22 mouse cellular contexts compared by ENCODE assay signal in genomic region chr13:52912495-52912894, GRCm38 (mm10). TPM values are rescaled to one million over a fixed set of nuclear protein-coding genes. Genes with fewer than 3 reads are reported as not detected.
DNase-seq lines count a peak whose midpoint lies in the region; ATAC-seq and TF ChIP-seq lines count a peak whose summit lies in the region.
"Had no signal": no experiment of that assay in that cellular context is flagged by ENCODE, and none has a peak within 500 bp of the region (broad histone marks: within the 10 kb centered on the region; RNA-seq: fewer than 3 reads in every experiment).

No protein-coding gene starts in this region.

- no peaks in the 10 kb centered on the region; the same call in 1 of the 2 replicates for H3K79me2 ChIP-seq in heart, adult 2 months (replicated peaks; ENCODE audit: control insufficient read depth, insufficient read depth, low read length)

- peaks cover 13% of the 10 kb centered on the region for H3K36me3 ChIP-seq in hindbrain, embryonic 12.5 days
- H3K36me3 ChIP-seq in hindbrain, embryonic 16.5 days (ENCODE audit: control insufficient read depth, insufficient read depth, low read length), result no peaks in the 10 kb centered on the region
- no peaks in the 10 kb centered on the region for H3K36me3 ChIP-seq in heart, adult 2 months (ENCODE audit: control insufficient read depth, insufficient read depth, low read length)
- H3K36me3 ChIP-seq: midbrain, embryonic 15.5 days had no signal

- TF ChIP-seq CTCF in heart, adult 2 months (IDR thresholded peaks at IDR 0.05), result no peak

- H3K27me3 ChIP-seq in hindbrain, embryonic 12.5 days, result no peaks in the 10 kb centered on the region
- H3K27me3 ChIP-seq in hindbrain, embryonic 16.5 days (replicated peaks; ENCODE audit: control insufficient read depth, insufficient read depth, low read length), result no peaks in the 10 kb centered on the region
- H3K27me3 ChIP-seq in heart, adult 2 months (ENCODE audit: control insufficient read depth, insufficient read depth, low read length), result no peaks in the 10 kb centered on the region
- H3K27me3 ChIP-seq: heart, embryonic 13.5 days; limb, embryonic 12.5 days; liver, embryonic 12.5 days; megakaryocyte, embryonic 14.5 days; midbrain, embryonic 15.5 days; stomach, embryonic 15.5 days had no signal

- H3K27ac ChIP-seq in hindbrain, embryonic 12.5 days, result no peak overlapping the region
- no peak overlapping the region for H3K27ac ChIP-seq in hindbrain, embryonic 16.5 days (ENCODE audit: low read depth, low read length)
- no peak overlapping the region for H3K27ac ChIP-seq in heart, adult 2 months
- H3K27ac ChIP-seq: forebrain, embryonic 10.5 days; heart, embryonic 13.5 days; limb, embryonic 12.5 days; liver, embryonic 12.5 days; midbrain, embryonic 15.5 days; stomach, embryonic 15.5 days had no signal

- no peaks in the 10 kb centered on the region for H3K9me3 ChIP-seq in hindbrain, embryonic 12.5 days (replicated peaks)
- no peaks in the 10 kb centered on the region for H3K9me3 ChIP-seq in hindbrain, embryonic 16.5 days (ENCODE audit: control insufficient read depth, low read length)
- H3K9me3 ChIP-seq: forebrain, embryonic 10.5 days; heart, embryonic 13.5 days; liver, embryonic 12.5 days; midbrain, embryonic 15.5 days; stomach, embryonic 15.5 days had no signal

- H3K4me2 ChIP-seq in hindbrain, embryonic 12.5 days (replicated peaks), result no peak overlapping the region
- no peak overlapping the region for H3K4me2 ChIP-seq in hindbrain, embryonic 16.5 days (ENCODE audit: low read length)
- H3K4me2 ChIP-seq: heart, embryonic 13.5 days; limb, embryonic 12.5 days; liver, embryonic 12.5 days; midbrain, embryonic 15.5 days; stomach, embryonic 15.5 days had no signal

- ATAC-seq in hindbrain, embryonic 12.5 days (ENCODE audit: low FRiP score), result peak; percentile 35; the same call in 1 of the 2 replicates
- ATAC-seq in hindbrain, embryonic 16.5 days, result no peak
- no peak for ATAC-seq in granulocyte monocyte progenitor cell, adult 5-6 weeks (replicated peaks; ENCODE audit: poor library complexity, severe bottlenecking)
- ATAC-seq: inflammation-experienced regulatory T-cells, adult 6 months; liver, embryonic 12.5 days; midbrain, embryonic 15.5 days had no signal

- no peak for TF ChIP-seq EP300 in heart, adult 2 months (IDR thresholded peaks at IDR 0.05; ENCODE audit: insufficient read depth, low read depth, low read length)

- no peak overlapping the region for H3K4me3 ChIP-seq in hindbrain, embryonic 12.5 days
- no peak overlapping the region for H3K4me3 ChIP-seq in hindbrain, embryonic 16.5 days (ENCODE audit: low read length)
- no peak overlapping the region for H3K4me3 ChIP-seq in heart, adult 2 months
- H3K4me3 ChIP-seq: forebrain, embryonic 10.5 days; heart, embryonic 13.5 days; limb, embryonic 12.5 days; liver, embryonic 12.5 days; megakaryocyte, embryonic 14.5 days; midbrain, embryonic 15.5 days; myocyte; stomach, embryonic 15.5 days had no signal

- H3K9ac ChIP-seq in hindbrain, embryonic 12.5 days, result no peak overlapping the region
- no peak overlapping the region for H3K9ac ChIP-seq in hindbrain, embryonic 16.5 days (ENCODE audit: low read depth, low read length)
- H3K9ac ChIP-seq in heart, adult 2 months (ENCODE audit: low read depth, low read length), result no peak overlapping the region
- H3K9ac ChIP-seq: heart, embryonic 13.5 days; limb, embryonic 12.5 days; liver, embryonic 12.5 days; midbrain, embryonic 15.5 days; stomach, embryonic 15.5 days had no signal

- TF ChIP-seq POLR2A in heart, adult 2 months (IDR thresholded peaks at IDR 0.05; ENCODE audit: insufficient read depth, low read depth, low read length), result no peak

- WGBS in hindbrain, embryonic 12.5 days, result 41% methylated on average over 8 of the region's 8 CpGs
- 58% methylated on average over 8 of the region's 8 CpGs for WGBS in hindbrain, embryonic 16.5 days
- WGBS in heart, adult 2 months, result 85% methylated on average over 8 of the region's 8 CpGs

- DNase-seq in adrenal gland, postnatal 36 days, result peak; percentile 38 to 53
- DNase-seq in embryo, embryonic 10.5 days (ENCODE audit: low spot score), result peak; percentile 48
- peak; percentile 39 for DNase-seq in kidney, postnatal 10 days
- DNase-seq in heart, adult 2 months, result no peak
- DNase-seq in c-Kit-positive CD71-positive TER-119-positive erythroid progenitor cells, embryonic 14.5 days (ENCODE audit: low spot score), result no peak
- DNase-seq: cerebellum, postnatal 10 days; lung, adult 2 months; right cerebral cortex, postnatal 14 days; spleen, adult 18-20 months; thymus, adult 18-20 months had no signal

- intact Hi-C loops in heart, adult 2 months (cut with DNase I), result no loop called here

- H3K4me1 ChIP-seq in hindbrain, embryonic 12.5 days, result peaks cover 16% of the 10 kb centered on the region
- H3K4me1 ChIP-seq in hindbrain, embryonic 16.5 days (ENCODE audit: control insufficient read depth, insufficient read depth, low read depth, low read length), result no peaks in the 10 kb centered on the region
- H3K4me1 ChIP-seq in heart, adult 2 months (ENCODE audit: control insufficient read depth, insufficient read depth, low read length), result no peaks in the 10 kb centered on the region
- H3K4me1 ChIP-seq: liver, embryonic 12.5 days had no signal

RNA-seq across cellular contexts. Expression of gene Auh, which starts 17.0 kb away (rescaled TPM):
- polyA plus RNA-seq in hindbrain, embryonic 12.5 days (2016; fragmentation: Nextera tagmentation; extraction: Ambion mirVana), result 47.7 and 50.6 TPM in 2 replicates
- polyA plus RNA-seq in hindbrain, embryonic 16.5 days (2015; fragmentation: Nextera tagmentation; extraction: Ambion mirVana), result 66.5 and 75.0 TPM in 2 replicates
- total RNA-seq in adrenal gland, postnatal 36 days (2021), result 100 to 1,000 TPM; 130 to 159 TPM
- 29.2 and 35.9 TPM in 2 replicates for total RNA-seq in granulocyte monocyte progenitor cell, adult 5-6 weeks (2014; fragmentation: Nextera tagmentation)
- 34.6 and 37.1 TPM in 2 replicates for total RNA-seq in granulocyte monocyte progenitor cell, adult 5-6 weeks (2017)
- 100 to 1,000 TPM; 135 to 152 TPM for total RNA-seq in heart, adult 2 months (2021)
- polyA plus RNA-seq in heart, adult 2 months (2012; rRNA removed), result 64.6 and 94.0 TPM in 2 replicates

Comparison
In these comparisons a context has a peak if more than half of its experiments do, and no peak if none do; other contexts are left out.
1. DNase-seq: peak in adrenal gland, postnatal 36 days (2 of 2), embryo, embryonic 10.5 days (single experiment) and kidney, postnatal 10 days (single experiment); none in heart, adult 2 months (0 of 2) and c-Kit-positive CD71-positive TER-119-positive erythroid progenitor cells, embryonic 14.5 days (single experiment).